In the genomic region with DNA sequence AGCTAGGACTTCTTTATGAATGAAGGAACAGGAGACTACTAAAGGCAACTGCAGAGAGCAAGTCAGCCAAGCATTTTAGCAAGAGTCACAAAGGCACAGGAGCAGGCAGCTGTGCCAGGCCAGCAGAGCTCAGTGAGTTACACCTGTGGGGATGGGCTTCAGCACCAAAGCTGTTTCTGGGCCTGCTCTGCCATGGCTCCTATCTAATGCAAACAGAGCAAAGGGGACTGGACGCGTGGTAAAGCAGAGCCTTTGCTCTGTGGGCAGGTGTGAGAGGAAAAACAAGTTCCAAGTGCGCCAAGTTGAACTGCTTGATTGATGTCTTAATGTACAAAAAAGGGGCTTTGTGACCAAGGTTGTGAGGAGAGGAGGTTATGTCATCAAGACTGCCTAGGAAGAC, we compare ENCODE assay signal across 29 mouse cellular contexts.
DNase-seq lines count a peak whose midpoint lies in the region; ATAC-seq and TF ChIP-seq lines count a peak whose summit lies in the region.
"Had no signal": no experiment of that assay in that cellular context is flagged by ENCODE, and none has a peak within 500 bp of the region (broad histone marks: within the 10 kb centered on the region; RNA-seq: fewer than 3 reads in every experiment).

No protein-coding gene starts in this region.

- ATAC-seq in embryonic facial prominence, embryonic 12.5 days (ENCODE audit: insufficient number of reproducible peaks, insufficient read depth, low FRiP score, low TSS enrichment) = no peak
- no peak for ATAC-seq in lung, embryonic 15.5 days (ENCODE audit: borderline replicate concordance, extremely low read depth, low FRiP score, low TSS enrichment)
- no peak for ATAC-seq in lung, postnatal 0 days
- no peak for ATAC-seq in limb, embryonic 12.5 days (ENCODE audit: insufficient number of reproducible peaks, insufficient read depth, low FRiP score, low TSS enrichment, low read depth)
- ATAC-seq in stomach, embryonic 16.5 days (ENCODE audit: insufficient read depth, low FRiP score) = peak; percentile 76; the same call in 1 of the 2 replicates
- ATAC-seq in midbrain, embryonic 14.5 days (ENCODE audit: low FRiP score, low TSS enrichment) = no peak
- ATAC-seq: forebrain, embryonic 13.5 days; hindbrain, embryonic 16.5 days; midbrain, embryonic 15.5 days had no signal

- no peaks in the 10 kb centered on the region for H3K36me3 ChIP-seq in embryonic facial prominence, embryonic 12.5 days
- H3K36me3 ChIP-seq in embryonic facial prominence, embryonic 10.5 days (replicated peaks) = no peaks in the 10 kb centered on the region
- H3K36me3 ChIP-seq in lung, embryonic 15.5 days = no peaks in the 10 kb centered on the region
- no peaks in the 10 kb centered on the region for H3K36me3 ChIP-seq in lung, postnatal 0 days (ENCODE audit: insufficient read depth, low read length)
- H3K36me3 ChIP-seq in limb, embryonic 12.5 days = no peaks in the 10 kb centered on the region
- no peaks in the 10 kb centered on the region for H3K36me3 ChIP-seq in stomach, embryonic 16.5 days (ENCODE audit: control insufficient read depth, insufficient read depth, low read length)
- no peaks in the 10 kb centered on the region for H3K36me3 ChIP-seq in midbrain, embryonic 14.5 days (ENCODE audit: control insufficient read depth, insufficient read depth, low read length)
- H3K36me3 ChIP-seq: heart, embryonic 13.5 days; limb, embryonic 13.5 days; liver, embryonic 13.5 days; midbrain, embryonic 15.5 days; neural tube, embryonic 15.5 days had no signal

- H3K4me2 ChIP-seq in embryonic facial prominence, embryonic 12.5 days (replicated peaks) = no peak overlapping the region
- H3K4me2 ChIP-seq in lung, embryonic 15.5 days = no peak overlapping the region
- H3K4me2 ChIP-seq in lung, postnatal 0 days (replicated peaks; ENCODE audit: low read depth, low read length) = no peak overlapping the region
- no peak overlapping the region for H3K4me2 ChIP-seq in limb, embryonic 12.5 days
- H3K4me2 ChIP-seq in stomach, embryonic 16.5 days (ENCODE audit: low read depth, low read length) = no peak overlapping the region
- H3K4me2 ChIP-seq in midbrain, embryonic 14.5 days (ENCODE audit: low read length) = no peak overlapping the region
- H3K4me2 ChIP-seq: forebrain, embryonic 13.5 days; heart, embryonic 13.5 days; limb, embryonic 13.5 days; liver, embryonic 13.5 days; midbrain, embryonic 15.5 days; neural tube, embryonic 15.5 days had no signal

- H3K4me3 ChIP-seq in embryonic facial prominence, embryonic 12.5 days = no peak overlapping the region
- no peak overlapping the region for H3K4me3 ChIP-seq in embryonic facial prominence, embryonic 10.5 days
- no peak overlapping the region for H3K4me3 ChIP-seq in lung, embryonic 15.5 days
- no peak overlapping the region for H3K4me3 ChIP-seq in lung, postnatal 0 days (ENCODE audit: low read depth, low read length)
- H3K4me3 ChIP-seq in limb, embryonic 12.5 days (replicated peaks) = no peak overlapping the region
- no peak overlapping the region for H3K4me3 ChIP-seq in stomach, embryonic 16.5 days (replicated peaks; ENCODE audit: low read length)
- H3K4me3 ChIP-seq in midbrain, embryonic 14.5 days (replicated peaks; ENCODE audit: low read depth, low read length) = no peak overlapping the region
- H3K4me3 ChIP-seq: forebrain, embryonic 13.5 days; heart, adult 2 months; heart, embryonic 13.5 days; limb, embryonic 13.5 days; liver, embryonic 13.5 days; midbrain, embryonic 15.5 days; neural tube, embryonic 15.5 days had no signal

- no peak for TF ChIP-seq CTCF in lung, postnatal 0 days (IDR thresholded peaks at IDR 0.05)

- no peaks in the 10 kb centered on the region for H3K27me3 ChIP-seq in embryonic facial prominence, embryonic 12.5 days
- H3K27me3 ChIP-seq in embryonic facial prominence, embryonic 10.5 days (replicated peaks; ENCODE audit: low read depth, poor library complexity, severe bottlenecking) = peaks cover 17% of the 10 kb centered on the region; the same call in 1 of the 2 replicates
- no peaks in the 10 kb centered on the region for H3K27me3 ChIP-seq in lung, embryonic 15.5 days
- no peaks in the 10 kb centered on the region for H3K27me3 ChIP-seq in lung, postnatal 0 days (replicated peaks; ENCODE audit: insufficient read depth, low read length)
- peaks cover 13% of the 10 kb centered on the region; the same call in 1 of the 2 replicates for H3K27me3 ChIP-seq in limb, embryonic 12.5 days
- H3K27me3 ChIP-seq in stomach, embryonic 16.5 days (ENCODE audit: control insufficient read depth, insufficient read depth, low read length) = no peaks in the 10 kb centered on the region
- H3K27me3 ChIP-seq in midbrain, embryonic 14.5 days (ENCODE audit: control insufficient read depth, insufficient read depth, low read length) = no peaks in the 10 kb centered on the region
- H3K27me3 ChIP-seq: CH12.LX; heart, embryonic 13.5 days; liver, embryonic 13.5 days; midbrain, embryonic 15.5 days had no signal

- TF ChIP-seq EP300 in lung, postnatal 0 days (IDR thresholded peaks at IDR 0.05) = no peak

- H3K4me1 ChIP-seq in embryonic facial prominence, embryonic 12.5 days = peaks cover 15% of the 10 kb centered on the region
- peaks cover 42% of the 10 kb centered on the region for H3K4me1 ChIP-seq in embryonic facial prominence, embryonic 10.5 days
- peaks cover 30% of the 10 kb centered on the region for H3K4me1 ChIP-seq in lung, embryonic 15.5 days
- no peaks in the 10 kb centered on the region for H3K4me1 ChIP-seq in lung, postnatal 0 days (ENCODE audit: insufficient read depth, low read depth, low read length)
- H3K4me1 ChIP-seq in limb, embryonic 12.5 days (replicated peaks) = peaks cover 39% of the 10 kb centered on the region
- peaks cover 22% of the 10 kb centered on the region for H3K4me1 ChIP-seq in stomach, embryonic 16.5 days (ENCODE audit: control insufficient read depth, insufficient read depth, low read length)
- H3K4me1 ChIP-seq in midbrain, embryonic 14.5 days (ENCODE audit: control insufficient read depth, insufficient read depth, low read length) = peaks cover 8% of the 10 kb centered on the region
- H3K4me1 ChIP-seq: liver, embryonic 13.5 days; midbrain, embryonic 15.5 days had no signal

- no peaks in the 10 kb centered on the region for H3K9me3 ChIP-seq in embryonic facial prominence, embryonic 12.5 days
- no peaks in the 10 kb centered on the region for H3K9me3 ChIP-seq in embryonic facial prominence, embryonic 10.5 days
- H3K9me3 ChIP-seq in lung, embryonic 15.5 days = no peaks in the 10 kb centered on the region
- H3K9me3 ChIP-seq in lung, postnatal 0 days (ENCODE audit: low read length) = no peaks in the 10 kb centered on the region
- H3K9me3 ChIP-seq in limb, embryonic 12.5 days = no peaks in the 10 kb centered on the region
- H3K9me3 ChIP-seq in stomach, embryonic 16.5 days (replicated peaks; ENCODE audit: control insufficient read depth, low read length) = no peaks in the 10 kb centered on the region
- no peaks in the 10 kb centered on the region for H3K9me3 ChIP-seq in midbrain, embryonic 14.5 days (ENCODE audit: control insufficient read depth, low read length)
- H3K9me3 ChIP-seq: forebrain, embryonic 13.5 days; heart, embryonic 13.5 days; limb, embryonic 13.5 days; liver, embryonic 13.5 days; midbrain, embryonic 15.5 days; neural tube, embryonic 15.5 days had no signal

- 69% methylated on average over 3 of the region's 3 CpGs for WGBS in embryonic facial prominence, embryonic 12.5 days
- 74% methylated on average over 3 of the region's 3 CpGs for WGBS in embryonic facial prominence, embryonic 10.5 days
- 46% methylated on average over 3 of the region's 3 CpGs for WGBS in lung, embryonic 15.5 days
- WGBS in lung, postnatal 0 days = 60% methylated on average over 3 of the region's 3 CpGs
- 59% methylated on average over 3 of the region's 3 CpGs for WGBS in limb, embryonic 12.5 days
- 53% methylated on average over 3 of the region's 3 CpGs for WGBS in stomach, embryonic 16.5 days
- 71% methylated on average over 3 of the region's 3 CpGs for WGBS in midbrain, embryonic 14.5 days

- DNase-seq in embryonic facial prominence, embryonic 10.5 days (ENCODE audit: low spot score) = no peak
- DNase-seq in lung, postnatal 0 days (ENCODE audit: low spot score) = no peak
- no peak for DNase-seq in testis, postnatal 10 days (ENCODE audit: low spot score)
- DNase-seq in midbrain, embryonic 14.5 days = no peak
- DNase-seq: adrenal gland, adult 8-10 months; cerebellum, adult 2 months; cerebellum, postnatal 25 days; gastrocnemius, postnatal 36 days; heart, adult 2 months; heart, postnatal 10 days; kidney, adult 11 months; kidney, postnatal 14 days; liver, embryonic 13.5 days; lung, adult 18-20 months; retina, postnatal 1 day; right cerebral cortex, postnatal 25 days; thymus, postnatal 14 days had no signal

- H3K27ac ChIP-seq in embryonic facial prominence, embryonic 12.5 days = peak overlapping the region; percentile 24; the same call in 1 of the 2 replicates
- no peak overlapping the region for H3K27ac ChIP-seq in embryonic facial prominence, embryonic 10.5 days (replicated peaks)
- H3K27ac ChIP-seq in lung, embryonic 15.5 days = peak overlapping the region; percentile 5; the same call in 1 of the 2 replicates
- H3K27ac ChIP-seq in lung, postnatal 0 days (ENCODE audit: low read length) = no peak overlapping the region
- peak overlapping the region; percentile 53; the same call in 1 of the 2 replicates for H3K27ac ChIP-seq in limb, embryonic 12.5 days
- peak overlapping the region; percentile 68 for H3K27ac ChIP-seq in stomach, embryonic 16.5 days (ENCODE audit: low read length)
- H3K27ac ChIP-seq in midbrain, embryonic 14.5 days (replicated peaks; ENCODE audit: low read depth, low read length) = no peak overlapping the region
- H3K27ac ChIP-seq: forebrain, embryonic 13.5 days; heart, adult 2 months; heart, embryonic 13.5 days; limb, embryonic 13.5 days; liver, embryonic 13.5 days; macrophage; midbrain, embryonic 15.5 days; neural tube, embryonic 15.5 days had no signal

- no peak overlapping the region for H3K9ac ChIP-seq in embryonic facial prominence, embryonic 12.5 days
- no peak overlapping the region for H3K9ac ChIP-seq in lung, embryonic 15.5 days
- H3K9ac ChIP-seq in lung, postnatal 0 days (replicated peaks; ENCODE audit: low read depth) = no peak overlapping the region
- H3K9ac ChIP-seq in limb, embryonic 12.5 days (replicated peaks) = no peak overlapping the region
- H3K9ac ChIP-seq in stomach, embryonic 16.5 days (ENCODE audit: low read length) = no peak overlapping the region
- H3K9ac ChIP-seq in midbrain, embryonic 14.5 days (replicated peaks; ENCODE audit: low read length) = no peak overlapping the region
- H3K9ac ChIP-seq: forebrain, embryonic 13.5 days; heart, embryonic 13.5 days; limb, embryonic 13.5 days; liver, embryonic 13.5 days; midbrain, embryonic 15.5 days; neural tube, embryonic 15.5 days had no signal

Comparison
In these comparisons a context has a peak if more than half of its experiments do, and no peak if none do; other contexts are left out.
1. H3K27ac ChIP-seq: peak in embryonic facial prominence, embryonic 12.5 days (single experiment), lung, embryonic 15.5 days (single experiment), limb, embryonic 12.5 days (single experiment) and stomach, embryonic 16.5 days (single experiment); none in embryonic facial prominence, embryonic 10.5 days (single experiment), lung, postnatal 0 days (single experiment) and midbrain, embryonic 14.5 days (single experiment).